Mouse (Mus musculus) ES-E14 (cell line): Measurements from ENCODE around the gene 9430015G10Rik.

Experiments
- CHD2 ChIP-seq: IDR thresholded peaks from 2 replicates; pipeline ENCODE4 v1.6.1; 2014; ENCODE audit warnings: mild to moderate bottlenecking, low read depth, low read length, inconsistent platforms
- HCFC1 ChIP-seq: IDR thresholded peaks from 2 replicates; pipeline ENCODE4 v1.6.1; 2012; ENCODE audit warnings: low read length, inconsistent platforms, borderline replicate concordance; ENCODE audit not compliant: insufficient read depth
- MAFK ChIP-seq: IDR thresholded peaks from 2 replicates; pipeline ENCODE4 v1.6.1; 2014; ENCODE audit warnings: mild to moderate bottlenecking, low read depth, low read length, inconsistent platforms; ENCODE audit not compliant: insufficient read depth
- ZC3H11A ChIP-seq: IDR thresholded peaks from 2 replicates; pipeline ENCODE4 v1.6.1; 2012; ENCODE audit warnings: low read depth, mild to moderate bottlenecking, inconsistent platforms, low read length, borderline replicate concordance
- ZNF384 ChIP-seq: IDR thresholded peaks from 2 replicates; pipeline ENCODE4 v1.6.1; 2012; ENCODE audit warnings: low read depth, low read length, inconsistent platforms

- TF ChIP-seq CHD2 = no peak
- TF ChIP-seq ZNF384 = no peak
- TF ChIP-seq ZC3H11A = no peak
- TF ChIP-seq HCFC1 = no peak
- no peak for TF ChIP-seq MAFK
Observed at GRCm38 (mm10) chr4:156076911-156077382, 32.8 kb upstream of the 9430015G10Rik start.
